Comparison of ENCODE assay signal across 8 mouse cellular contexts in genomic region chr3:107695219-107695947, GRCm38 (mm10). TPM values are rescaled to one million over a fixed set of nuclear protein-coding genes. Genes with fewer than 3 reads are reported as not detected.
DNase-seq lines count a peak whose midpoint lies in the region; ATAC-seq lines count a peak whose summit lies in the region.

No protein-coding gene starts in this region.

- H3K27me3 ChIP-seq in erythroblast, embryonic 14.5 days (ENCODE audit: control insufficient read depth), result no peaks in the 10 kb centered on the region; the same call in 1 of the 2 replicates
- no peaks in the 10 kb centered on the region for H3K27me3 ChIP-seq in heart, embryonic 15.5 days

- no peak for ATAC-seq in erythroblast, adult 5-6 weeks (replicated peaks; ENCODE audit: low FRiP score, poor library complexity, severe bottlenecking)
- no peak for ATAC-seq in heart, embryonic 15.5 days (replicated peaks; ENCODE audit: insufficient number of reproducible peaks, insufficient read depth, low FRiP score, low read depth)
- no peak for ATAC-seq in inflammation-experienced regulatory T-cells, adult 6 months

- H3K4me2 ChIP-seq in heart, embryonic 15.5 days, result peak overlapping the region; percentile 64

- H3K9ac ChIP-seq in heart, embryonic 15.5 days, result peak overlapping the region; percentile 92

- H3K4me3 ChIP-seq in erythroblast, embryonic 14.5 days (replicated peaks), result peak overlapping the region; percentile 77
- H3K4me3 ChIP-seq in heart, embryonic 15.5 days, result peak overlapping the region; percentile 87
- H3K4me3 ChIP-seq in macrophage (ENCODE audit: inconsistent target), result peak overlapping the region; percentile 70

- peaks cover 33% of the 10 kb centered on the region for H3K4me1 ChIP-seq in erythroblast, embryonic 14.5 days (ENCODE audit: control insufficient read depth)
- H3K4me1 ChIP-seq in heart, embryonic 15.5 days (replicated peaks), result peaks cover 33% of the 10 kb centered on the region

- H3K27ac ChIP-seq in heart, embryonic 15.5 days, result peak overlapping the region; percentile 97
- H3K27ac ChIP-seq in macrophage, result peak overlapping the region; percentile 52

- 5% methylated on average over 16 of the region's 16 CpGs for WGBS in heart, embryonic 15.5 days
- WGBS in macrophage (ENCODE audit: missing documents), result 8% methylated on average over 16 of the region's 16 CpGs

- peak; percentile 5 for DNase-seq in spleen, adult 12 weeks (ENCODE audit: low spot score)
- no peak for DNase-seq in spleen, postnatal 4 days (ENCODE audit: low spot score in 2 of 2)
- no peak for DNase-seq in adrenal gland, adult (ENCODE audit: inconsistent age in 2 of 2, low spot score in 1 of 2)

- H3K79me2 ChIP-seq in macrophage (ENCODE audit: inconsistent target), result peaks cover 55% of the 10 kb centered on the region

- no peaks in the 10 kb centered on the region for H3K9me3 ChIP-seq in erythroblast, embryonic 14.5 days (ENCODE audit: control insufficient read depth, low read length)
- no peaks in the 10 kb centered on the region for H3K9me3 ChIP-seq in heart, embryonic 15.5 days (replicated peaks)

- peaks cover 5% of the 10 kb centered on the region for H3K36me3 ChIP-seq in erythroblast, embryonic 14.5 days (ENCODE audit: control insufficient read depth)
- H3K36me3 ChIP-seq in heart, embryonic 15.5 days, result no peaks in the 10 kb centered on the region
- no peaks in the 10 kb centered on the region for H3K36me3 ChIP-seq in macrophage (ENCODE audit: inconsistent target)

RNA-seq across cellular contexts. Expression of gene Ahcyl1, which starts 1.0 kb away (rescaled TPM):
- polyA plus RNA-seq in erythroblast, embryonic 14.5 days (2012), result 0.44 TPM in 2 replicates
- 18.2 and 21.7 TPM in 2 replicates for total RNA-seq in erythroblast, adult 5-6 weeks (2015; ENCODE audit: low replicate concordance)
- 9.2 and 20.1 TPM in 2 replicates for total RNA-seq in erythroblast, adult 5-6 weeks (2017; ENCODE audit: low replicate concordance)
- polyA plus RNA-seq in heart, embryonic 15.5 days (2015; fragmentation: Nextera tagmentation; extraction: Ambion mirVana), result 47.3 and 54.6 TPM in 2 replicates
- 100 to 1,000 TPM; 119 to 230 (median 170) TPM for total RNA-seq in macrophage (2018; cell fraction: chromatin; rRNA removed)
- 10 to 100 TPM; 64.4 to 82.4 (median 69.8) TPM for total RNA-seq in macrophage (2018; cell fraction: cytosol; rRNA removed)
- total RNA-seq in macrophage (2018; cell fraction: nucleus; rRNA removed), result 100 to 1,000 TPM in 19 of 26 experiments, 10 to 100 TPM in 7; 83.8 to 167 (median 116) TPM
- polyA plus RNA-seq in macrophage (2018), result 55.7 to 68.7 TPM (median 62.3 TPM) in 3 replicates
- 10 to 100 TPM; 17.5 to 22.8 (median 19.6) TPM for polyA plus RNA-seq in inflammation-experienced regulatory T-cells, adult 6 months (2017; shearing (Covaris generic))

Comparison
In these comparisons a context has a peak if more than half of its experiments do, and no peak if none do; other contexts are left out.
1. RNA of gene Ahcyl1, which starts 1.0 kb away (polyA plus RNA-seq): 55.7 to 68.7 TPM in macrophage, 47.3 to 54.6 TPM in heart, embryonic 15.5 days and 17.5 to 22.8 TPM in inflammation-experienced regulatory T-cells, adult 6 months; 0.44 TPM in erythroblast, embryonic 14.5 days; every median in the first group is over 10 times any median in the second.
2. Peak in every context shown above with its lines, with median percentiles within 50 percentile points of each other: H3K4me3 ChIP-seq.